Mouse (Mus musculus): ENCODE measurements around the gene Ctbs. TPM values are rescaled to one million over a fixed set of nuclear protein-coding genes. Genes with fewer than 3 reads are reported as not detected.

The Ctbs gene
- polyA plus RNA-seq, 1 experiment, result 1.5 TPM

GRCm38 (mm10) chr3:146440422-146440821, 9.2 kb upstream of the Ctbs start:
- Histone ChIP-seq H3K79me2 (ENCODE audit: control insufficient read depth, insufficient read depth) (no peaks in the 10 kb centered on the region), H3K79me3 (ENCODE audit: low read depth) (no peaks in the 10 kb centered on the region), H3K27me3 (ENCODE audit: control insufficient read depth, insufficient read depth, insufficient read length) (no peaks in the 10 kb centered on the region), H3K4me3 (ENCODE audit: insufficient read depth, poor library complexity, severe bottlenecking) (no peak overlapping the region), H3K36me3 (ENCODE audit: control insufficient read depth, insufficient read depth) (peaks cover 12% of the 10 kb centered on the region), H3ac (ENCODE audit: control insufficient read depth, insufficient read length, low read depth) (no peak overlapping the region)
- TF ChIP-seq CTCF (IDR thresholded peaks at IDR 0.05; ENCODE audit: control insufficient read depth, insufficient read depth, insufficient read length) (no peak), FOSL1 (IDR thresholded peaks at IDR 0.05; ENCODE audit: insufficient read depth, low read length, poor library complexity, severe bottlenecking) (no peak), MYOG (IDR thresholded peaks at IDR 0.05; ENCODE audit: control insufficient read depth, extremely low read depth, insufficient read length) (no peak), USF1 (IDR thresholded peaks at IDR 0.05; ENCODE audit: low read depth) (no peak), MYOD1 (IDR thresholded peaks at IDR 0.05; ENCODE audit: control insufficient read depth, insufficient read length, low read depth) (no peak), MAX (IDR thresholded peaks at IDR 0.05) (no peak), CEBPB (IDR thresholded peaks at IDR 0.05; ENCODE audit: low read depth) (no peak)

DNA sequence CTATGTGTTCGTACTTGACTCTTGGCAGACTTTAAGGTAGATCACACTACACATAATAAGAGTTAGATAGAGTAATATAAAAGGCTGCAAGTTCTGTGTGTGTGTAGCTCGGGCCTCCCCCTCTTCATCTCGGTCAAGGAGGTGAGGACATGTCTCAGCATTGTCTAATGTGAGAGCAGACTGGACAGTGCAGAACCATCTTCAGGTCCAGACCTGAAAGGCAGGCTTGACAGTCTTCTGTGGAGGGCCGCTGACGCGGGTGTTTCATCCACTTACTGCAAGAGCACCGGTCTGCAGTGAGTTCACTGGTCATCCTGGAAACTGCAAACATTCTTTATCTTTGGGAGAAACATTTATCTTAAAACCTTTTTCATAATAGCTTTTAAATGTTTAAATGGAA, 7.1 kb upstream of the Ctbs start:
- H3K79me2 ChIP-seq (ENCODE audit: control insufficient read depth, insufficient read depth), result no peaks in the 10 kb centered on the region
- no peaks in the 10 kb centered on the region for H3K79me3 ChIP-seq (ENCODE audit: low read depth)
- H3K27me3 ChIP-seq (ENCODE audit: control insufficient read depth, insufficient read depth, insufficient read length), result no peaks in the 10 kb centered on the region
- H3K4me3 ChIP-seq (ENCODE audit: insufficient read depth, poor library complexity, severe bottlenecking), result no peak overlapping the region
- H3K36me3 ChIP-seq (ENCODE audit: control insufficient read depth, insufficient read depth), result peaks cover 5% of the 10 kb centered on the region
- TF ChIP-seq USF1 (IDR thresholded peaks at IDR 0.05; ENCODE audit: low read depth) (no peak), MYOG (IDR thresholded peaks at IDR 0.05; ENCODE audit: control insufficient read depth, extremely low read depth, insufficient read length) (no peak), MAX (IDR thresholded peaks at IDR 0.05) (no peak), CEBPB (IDR thresholded peaks at IDR 0.05; ENCODE audit: low read depth) (no peak), MYOD1 (IDR thresholded peaks at IDR 0.05; ENCODE audit: control insufficient read depth, insufficient read length, low read depth) (no peak), CTCF (IDR thresholded peaks at IDR 0.05; ENCODE audit: control insufficient read depth, insufficient read depth, insufficient read length) (no peak), FOSL1 (IDR thresholded peaks at IDR 0.05; ENCODE audit: insufficient read depth, low read length, poor library complexity, severe bottlenecking) (no peak)
- no peak overlapping the region for H3ac ChIP-seq (ENCODE audit: control insufficient read depth, insufficient read length, low read depth)

GRCm38 (mm10) chr3:146442936-146443335, 6.7 kb upstream of the Ctbs start:
- no peaks in the 10 kb centered on the region for H3K79me2 ChIP-seq (ENCODE audit: control insufficient read depth, insufficient read depth)
- TF ChIP-seq MYOD1 (IDR thresholded peaks at IDR 0.05; ENCODE audit: control insufficient read depth, insufficient read length, low read depth) (no peak), FOSL1 (IDR thresholded peaks at IDR 0.05; ENCODE audit: insufficient read depth, low read length, poor library complexity, severe bottlenecking) (no peak), MAX (IDR thresholded peaks at IDR 0.05) (no peak), CTCF (IDR thresholded peaks at IDR 0.05; ENCODE audit: control insufficient read depth, insufficient read depth, insufficient read length) (no peak), USF1 (IDR thresholded peaks at IDR 0.05; ENCODE audit: low read depth) (no peak), MYOG (IDR thresholded peaks at IDR 0.05; ENCODE audit: control insufficient read depth, extremely low read depth, insufficient read length) (no peak), CEBPB (IDR thresholded peaks at IDR 0.05; ENCODE audit: low read depth) (no peak)
- H3K27me3 ChIP-seq (ENCODE audit: control insufficient read depth, insufficient read depth, insufficient read length), result no peaks in the 10 kb centered on the region
- no peaks in the 10 kb centered on the region for H3K79me3 ChIP-seq (ENCODE audit: low read depth)
- H3K36me3 ChIP-seq (ENCODE audit: control insufficient read depth, insufficient read depth), result peaks cover 5% of the 10 kb centered on the region
- H3ac ChIP-seq (ENCODE audit: control insufficient read depth, insufficient read length, low read depth), result no peak overlapping the region
- H3K4me3 ChIP-seq (ENCODE audit: insufficient read depth, poor library complexity, severe bottlenecking), result no peak overlapping the region

DNA sequence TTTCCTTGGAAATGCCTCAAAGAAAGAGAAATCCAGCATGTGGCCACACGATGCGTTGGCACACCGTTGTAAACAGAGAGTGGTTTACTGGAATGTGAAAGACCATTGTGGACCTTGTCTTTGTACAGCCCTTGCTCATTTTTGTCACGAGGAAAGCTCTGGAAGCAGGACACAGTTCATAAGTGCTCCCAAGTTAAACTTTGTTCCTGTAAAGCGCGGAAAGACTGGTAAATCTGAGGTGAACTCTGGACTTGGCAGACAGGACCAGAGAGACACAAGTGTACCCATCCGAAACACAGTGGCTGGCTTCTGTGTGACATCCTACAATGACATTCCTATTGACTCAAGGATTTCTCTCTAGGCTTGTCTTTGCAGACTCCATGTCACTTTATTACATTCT, 6.2 kb upstream of the Ctbs start:
- Histone ChIP-seq H3K79me3 (ENCODE audit: low read depth) (no peaks in the 10 kb centered on the region), H3K79me2 (ENCODE audit: control insufficient read depth, insufficient read depth) (no peaks in the 10 kb centered on the region), H3K36me3 (ENCODE audit: control insufficient read depth, insufficient read depth) (peaks cover 5% of the 10 kb centered on the region), H3ac (ENCODE audit: control insufficient read depth, insufficient read length, low read depth) (no peak overlapping the region), H3K27me3 (ENCODE audit: control insufficient read depth, insufficient read depth, insufficient read length) (no peaks in the 10 kb centered on the region), H3K4me3 (ENCODE audit: insufficient read depth, poor library complexity, severe bottlenecking) (no peak overlapping the region)
- no peak for TF ChIP-seq MAX (IDR thresholded peaks at IDR 0.05)
- no peak for TF ChIP-seq MYOD1 (IDR thresholded peaks at IDR 0.05; ENCODE audit: control insufficient read depth, insufficient read length, low read depth)
- no peak for TF ChIP-seq CTCF (IDR thresholded peaks at IDR 0.05; ENCODE audit: control insufficient read depth, insufficient read depth, insufficient read length)
- no peak for TF ChIP-seq USF1 (IDR thresholded peaks at IDR 0.05; ENCODE audit: low read depth)
- TF ChIP-seq MYOG (IDR thresholded peaks at IDR 0.05; ENCODE audit: control insufficient read depth, extremely low read depth, insufficient read length), result no peak
- TF ChIP-seq FOSL1 (IDR thresholded peaks at IDR 0.05; ENCODE audit: insufficient read depth, low read length, poor library complexity, severe bottlenecking), result no peak
- no peak for TF ChIP-seq CEBPB (IDR thresholded peaks at IDR 0.05; ENCODE audit: low read depth)

GRCm38 (mm10) chr3:146444880-146445279, 4.7 kb upstream of the Ctbs start:
- Histone ChIP-seq H3K79me2 (ENCODE audit: control insufficient read depth, insufficient read depth) (no peaks in the 10 kb centered on the region), H3K27me3 (ENCODE audit: control insufficient read depth, insufficient read depth, insufficient read length) (no peaks in the 10 kb centered on the region), H3K4me3 (ENCODE audit: insufficient read depth, poor library complexity, severe bottlenecking) (no peak overlapping the region), H3K79me3 (ENCODE audit: low read depth) (no peaks in the 10 kb centered on the region), H3ac (ENCODE audit: control insufficient read depth, insufficient read length, low read depth) (no peak overlapping the region), H3K36me3 (ENCODE audit: control insufficient read depth, insufficient read depth) (no peaks in the 10 kb centered on the region)
- TF ChIP-seq MYOG (IDR thresholded peaks at IDR 0.05; ENCODE audit: control insufficient read depth, extremely low read depth, insufficient read length) (no peak), USF1 (IDR thresholded peaks at IDR 0.05; ENCODE audit: low read depth) (no peak), MAX (IDR thresholded peaks at IDR 0.05) (no peak), FOSL1 (IDR thresholded peaks at IDR 0.05; ENCODE audit: insufficient read depth, low read length, poor library complexity, severe bottlenecking) (no peak), CEBPB (IDR thresholded peaks at IDR 0.05; ENCODE audit: low read depth) (no peak), MYOD1 (IDR thresholded peaks at IDR 0.05; ENCODE audit: control insufficient read depth, insufficient read length, low read depth) (no peak), CTCF (IDR thresholded peaks at IDR 0.05; ENCODE audit: control insufficient read depth, insufficient read depth, insufficient read length) (no peak)

DNA sequence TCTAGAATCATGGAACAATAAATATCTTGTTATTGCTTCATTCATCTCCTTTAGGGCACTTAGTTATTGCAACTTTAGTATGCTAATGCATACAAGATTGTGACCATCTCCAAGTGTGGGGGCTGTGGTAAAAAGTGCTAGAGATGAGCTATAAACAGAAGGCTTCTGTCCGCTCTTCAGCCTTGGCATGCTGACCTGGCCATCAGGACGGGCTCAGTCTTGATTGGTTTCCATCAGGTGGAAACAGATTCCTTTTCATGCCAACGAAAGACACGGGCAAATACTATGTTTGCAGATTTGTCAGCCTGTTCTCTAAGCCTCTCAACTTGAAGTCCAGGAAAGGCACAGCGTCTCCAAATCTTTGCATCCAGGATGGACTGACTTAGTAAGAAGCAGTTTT, 2.4 kb upstream of the Ctbs start:
- Histone ChIP-seq H3K79me2 (ENCODE audit: control insufficient read depth, insufficient read depth) (no peaks in the 10 kb centered on the region), H3K36me3 (ENCODE audit: control insufficient read depth, insufficient read depth) (no peaks in the 10 kb centered on the region), H3K4me3 (ENCODE audit: insufficient read depth, poor library complexity, severe bottlenecking) (no peak overlapping the region), H3K79me3 (ENCODE audit: low read depth) (no peaks in the 10 kb centered on the region), H3ac (ENCODE audit: control insufficient read depth, insufficient read length, low read depth) (no peak overlapping the region), H3K27me3 (ENCODE audit: control insufficient read depth, insufficient read depth, insufficient read length) (no peaks in the 10 kb centered on the region)
- TF ChIP-seq CEBPB (IDR thresholded peaks at IDR 0.05; ENCODE audit: low read depth) (no peak), FOSL1 (IDR thresholded peaks at IDR 0.05; ENCODE audit: insufficient read depth, low read length, poor library complexity, severe bottlenecking) (no peak), MYOD1 (IDR thresholded peaks at IDR 0.05; ENCODE audit: control insufficient read depth, insufficient read length, low read depth) (no peak), CTCF (IDR thresholded peaks at IDR 0.05; ENCODE audit: control insufficient read depth, insufficient read depth, insufficient read length) (no peak), USF1 (IDR thresholded peaks at IDR 0.05; ENCODE audit: low read depth) (no peak), MYOG (IDR thresholded peaks at IDR 0.05; ENCODE audit: control insufficient read depth, extremely low read depth, insufficient read length) (no peak), MAX (IDR thresholded peaks at IDR 0.05) (no peak)

All from C2C12 (cell line).